Mouse (Mus musculus): ENCODE measurements at regions not wholly inside any gene's neighbourhood (a gene's known extent, or its start where the extent isn't known, plus 50 kb on each side); places are given as distances from the start of the nearest gene placed in this dataset.

- no peak for DNase-seq (ENCODE audit: low spot score)
Observed at GRCm38 (mm10) chr16:47354279-47354678, 856.0 kb upstream of the Nectin3 start.

- no peak for DNase-seq (ENCODE audit: low spot score)
Observed at GRCm38 (mm10) chr16:47394398-47394797, 889.1 kb upstream of the Dppa4 start.

GRCm38 (mm10) chr16:47407067-47407466 is 876.5 kb upstream of the Dppa4 start:
- DNase-seq (ENCODE audit: low spot score) = no peak

GRCm38 (mm10) chr16:47418680-47419252 is 864.8 kb upstream of the Dppa4 start:
- no peak for DNase-seq (ENCODE audit: low spot score)

DNA sequence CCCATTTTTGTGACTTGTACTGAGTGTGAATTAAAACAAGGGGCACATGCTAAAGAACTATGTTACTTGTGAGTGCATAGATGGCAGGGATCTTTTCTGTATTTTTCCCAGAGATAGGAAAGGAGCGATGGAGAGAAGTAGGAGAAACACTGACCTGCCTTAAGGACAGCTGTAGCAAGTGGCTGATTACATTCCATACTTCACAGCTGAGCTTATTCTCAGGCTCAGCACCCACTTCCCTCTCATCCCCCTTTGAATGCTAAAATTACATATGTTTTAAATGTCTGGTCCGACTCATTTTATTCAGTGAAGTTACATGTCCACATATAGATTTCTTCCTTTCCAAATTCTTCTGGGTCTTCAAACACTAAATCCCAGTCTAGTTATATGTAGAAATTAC is 838.5 kb upstream of the Dppa4 start:
- DNase-seq (ENCODE audit: low spot score) = no peak

- no peak for DNase-seq (ENCODE audit: low spot score)
Observed at GRCm38 (mm10) chr16:47475441-47476081, 808.0 kb upstream of the Dppa4 start.

DNA sequence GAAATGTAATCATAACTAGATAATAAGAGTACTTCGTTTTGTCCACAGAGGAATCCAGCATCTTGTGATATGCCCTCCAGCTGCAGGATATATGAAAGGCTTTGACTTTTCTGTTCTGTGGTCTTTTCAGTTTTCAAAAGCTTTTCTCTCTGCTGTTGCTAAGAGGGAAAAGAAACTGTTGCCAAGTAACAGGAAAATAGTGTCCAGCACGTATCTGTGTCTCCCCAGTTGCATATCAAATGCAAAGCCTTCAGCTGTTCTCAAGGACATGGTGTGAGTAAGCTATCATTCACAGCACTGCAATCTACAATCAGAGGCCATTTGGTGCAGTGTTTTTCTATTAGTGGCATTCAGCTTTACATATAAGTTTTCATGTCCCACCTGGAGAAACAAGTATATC is 801.5 kb upstream of the Dppa4 start:
- no peak for DNase-seq (ENCODE audit: low spot score)

- DNase-seq (ENCODE audit: low spot score) = no peak
Observed at GRCm38 (mm10) chr16:47488525-47488924, 795.0 kb upstream of the Dppa4 start.

GRCm38 (mm10) chr16:47525857-47526256 is 757.7 kb upstream of the Dppa4 start:
- no peak for DNase-seq (ENCODE audit: low spot score)

GRCm38 (mm10) chr16:47526613-47527012 is 756.9 kb upstream of the Dppa4 start:
- no peak for DNase-seq (ENCODE audit: low spot score)

DNA sequence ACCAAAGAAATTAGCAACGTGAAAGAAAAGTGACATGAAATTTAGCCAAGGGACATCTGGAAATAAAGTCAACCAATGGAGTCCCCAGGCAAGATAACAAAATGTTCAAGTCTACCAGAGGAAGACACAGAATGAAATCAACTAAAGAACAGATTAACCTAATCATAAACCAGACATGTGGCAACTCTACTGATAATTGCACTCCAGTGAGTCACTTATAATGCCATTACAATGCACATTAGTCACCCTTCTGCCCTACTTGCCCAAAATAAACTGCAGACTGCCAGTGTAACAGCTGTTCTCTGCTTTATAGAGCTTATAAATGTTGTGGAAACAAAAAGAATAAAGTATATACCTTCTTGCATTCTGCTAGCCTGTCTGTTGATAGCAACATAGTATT is 747.0 kb upstream of the Dppa4 start:
- no peak for DNase-seq (ENCODE audit: low spot score)

DNA sequence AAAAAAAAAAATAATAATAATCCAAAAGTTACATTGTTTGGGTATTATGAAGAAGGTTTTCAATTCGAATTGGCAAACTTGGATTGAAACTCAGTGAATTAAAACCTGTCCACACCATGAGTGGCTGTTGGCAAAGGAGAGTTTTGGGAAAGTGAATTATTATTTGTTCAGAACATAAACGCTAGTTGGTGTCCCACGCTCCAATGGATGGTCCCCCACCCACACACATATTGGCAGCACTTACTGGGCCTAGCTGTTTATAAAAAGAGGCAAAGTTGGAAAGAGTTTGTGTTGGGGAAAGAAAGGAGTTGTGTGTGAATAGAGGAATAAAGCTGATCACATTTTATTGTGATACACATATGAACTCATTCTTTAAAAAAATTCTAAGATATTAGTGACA is 732.4 kb upstream of the Dppa4 start:
- peak; percentile 4 for DNase-seq (ENCODE audit: low spot score)

GRCm38 (mm10) chr16:47568051-47568450 is 715.5 kb upstream of the Dppa4 start:
- no peak for DNase-seq (ENCODE audit: low spot score)

DNA sequence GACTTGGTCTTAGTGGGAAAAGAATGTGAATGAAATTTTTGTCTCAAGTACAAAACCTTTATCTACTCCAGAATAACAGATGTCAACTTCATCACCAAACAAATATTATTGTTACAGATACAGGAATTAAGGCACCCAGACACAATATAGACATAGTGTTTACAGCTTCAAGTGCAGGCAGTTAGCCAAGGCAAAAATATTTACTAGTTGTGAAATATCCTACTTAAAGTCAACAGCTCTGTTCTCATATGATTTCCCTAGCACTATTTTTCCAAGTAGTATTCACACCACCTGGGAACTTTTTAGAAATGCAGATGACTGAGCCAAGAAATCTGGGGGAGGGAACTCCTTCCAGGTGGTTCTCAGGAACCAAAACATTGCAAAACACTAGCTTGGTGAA is 684.1 kb upstream of the Dppa4 start:
- DNase-seq (ENCODE audit: low spot score) = no peak

Data from layer of hippocampus, adult 11-12 months (tissue).